Mouse (Mus musculus) heart, postnatal 4 days (tissue): ENCODE measurements at regions not wholly inside any gene's neighbourhood (a gene's known extent, or its start where the extent isn't known, plus 50 kb on each side); places are given as distances from the start of the nearest gene placed in this dataset.

Source experiments
- DNase-seq: peaks from one replicate; pipeline ENCODE4 v3.0.0; 2021

DNA sequence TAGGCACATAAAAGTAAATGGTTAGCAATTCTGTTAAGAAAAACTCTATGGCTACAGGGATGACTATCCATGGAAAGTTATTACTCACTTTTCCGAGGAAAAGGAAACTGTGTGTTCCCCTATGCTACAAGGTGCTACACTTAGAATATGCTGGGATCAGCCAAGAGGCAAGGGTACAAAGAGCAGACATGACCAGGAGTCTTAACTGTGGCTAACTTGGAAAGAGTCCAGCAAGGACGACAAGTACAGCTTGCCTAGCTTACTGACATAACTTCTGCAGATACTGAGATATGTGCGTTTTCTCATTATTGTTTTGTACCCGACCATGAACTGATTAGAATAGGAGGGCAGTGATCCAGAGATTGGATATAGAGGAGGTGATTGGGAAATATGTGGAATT is 296.4 kb downstream of the Gm16223 start:
- DNase-seq = no peak

- no peak for DNase-seq
Measured at GRCm38 (mm10) chr5:42387959-42388358, 320.2 kb downstream of the Gm16223 start.

- DNase-seq = no peak
Measured at GRCm38 (mm10) chr5:42396695-42397094, 328.9 kb downstream of the Gm16223 start.

GRCm38 (mm10) chr5:42409981-42410380 is 342.2 kb downstream of the Gm16223 start:
- no peak for DNase-seq

DNA sequence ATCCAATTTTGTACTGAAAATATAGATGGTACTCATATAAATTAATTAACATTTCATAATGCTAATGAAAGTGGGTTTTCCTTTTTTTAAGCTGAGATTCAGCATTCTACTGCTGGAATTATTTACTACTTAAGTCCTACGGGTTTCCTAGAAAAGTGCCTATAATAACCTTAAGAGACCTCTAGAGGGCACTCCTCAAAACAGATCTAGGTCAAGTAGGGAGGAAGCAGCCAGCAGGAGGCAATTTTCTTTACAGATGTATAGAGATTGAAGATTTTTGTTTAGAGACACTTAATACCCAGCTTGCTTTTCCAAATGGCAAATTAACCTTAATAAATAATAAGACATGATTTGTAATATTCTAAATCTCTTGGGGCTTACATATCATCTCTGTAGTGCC is 344.5 kb downstream of the Gm16223 start:
- no peak for DNase-seq

DNA sequence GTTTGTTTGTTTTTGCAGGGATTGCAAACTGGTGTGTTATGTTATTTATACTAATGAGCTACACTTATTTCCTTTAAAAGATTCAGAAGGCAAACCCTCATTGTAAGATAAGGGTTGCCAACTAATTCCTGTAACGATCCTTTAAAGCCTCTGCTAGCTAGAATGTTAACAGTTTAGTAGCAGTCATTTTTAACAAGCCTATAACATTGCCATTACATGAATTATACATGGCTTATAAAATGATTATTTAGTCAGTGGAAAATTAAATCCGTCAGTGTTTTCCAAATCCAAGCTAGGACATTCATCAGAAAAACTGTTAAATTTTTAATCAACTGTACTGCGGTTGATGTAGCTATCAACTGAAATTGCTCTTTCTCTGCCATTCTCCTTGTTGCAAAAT is 358.1 kb downstream of the Gm16223 start:
- DNase-seq = no peak

DNA sequence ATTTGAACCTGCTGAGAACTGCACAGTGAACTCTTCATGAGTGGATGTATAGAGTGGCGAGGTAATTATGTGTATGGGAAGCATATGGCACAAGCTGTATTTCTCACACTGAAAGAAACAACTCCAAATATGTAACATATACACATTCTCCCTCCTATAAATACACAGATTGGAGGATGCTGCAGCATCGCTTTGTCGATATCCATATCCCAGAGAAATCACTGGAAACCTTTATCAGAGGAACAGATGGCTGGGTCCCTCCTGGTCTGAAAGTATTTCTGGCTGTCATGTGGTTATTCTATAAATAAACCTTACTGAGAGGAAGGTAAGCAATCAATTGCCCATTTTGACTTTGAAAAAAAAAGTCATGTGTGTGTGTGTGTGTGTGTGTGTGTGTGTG is 365.4 kb downstream of the Gm16223 start:
- DNase-seq = no peak

GRCm38 (mm10) chr5:42448644-42449043 is 380.9 kb downstream of the Gm16223 start:
- DNase-seq = no peak

DNA sequence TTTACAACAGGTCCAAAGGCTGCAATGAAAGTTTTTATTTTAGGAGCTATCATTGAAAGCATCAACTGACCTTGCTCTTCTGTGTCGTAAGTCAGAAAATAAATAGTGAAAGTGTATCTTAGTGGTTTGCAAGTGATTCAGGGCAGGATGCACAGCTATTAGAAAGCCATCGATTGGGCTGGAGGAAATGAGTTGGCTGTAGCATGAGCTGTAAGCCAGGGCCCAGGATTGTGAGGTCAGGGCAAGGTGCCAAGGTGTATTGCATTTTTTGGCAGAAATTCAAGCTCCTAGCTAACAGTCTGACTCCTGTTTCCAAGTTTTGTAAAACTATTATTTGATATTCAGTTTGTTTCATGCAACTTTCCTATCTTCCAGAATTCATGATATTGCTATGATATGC is 381.8 kb downstream of the Gm16223 start:
- DNase-seq = peak; percentile 47

GRCm38 (mm10) chr5:42453707-42454106 is 385.9 kb downstream of the Gm16223 start:
- no peak for DNase-seq

DNA sequence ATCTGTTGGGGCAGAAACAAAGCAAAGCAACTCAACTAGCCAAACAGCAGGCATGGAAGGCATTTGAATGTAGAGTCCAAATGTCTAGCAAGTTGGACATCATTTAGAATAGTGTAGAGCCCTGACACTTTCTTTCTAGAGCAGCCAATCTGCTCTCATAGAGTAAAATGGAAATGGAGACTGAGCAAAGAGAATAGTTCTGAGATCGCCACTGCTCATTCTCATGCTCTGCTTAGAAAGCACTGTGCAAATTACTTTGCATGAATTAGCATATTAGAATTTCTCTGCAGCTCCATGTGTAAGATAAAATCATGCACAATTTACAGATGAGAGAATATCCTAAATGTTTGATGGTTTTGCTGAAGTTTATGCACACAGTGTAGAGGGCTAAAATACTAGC is 393.4 kb downstream of the Gm16223 start:
- no peak for DNase-seq

DNA sequence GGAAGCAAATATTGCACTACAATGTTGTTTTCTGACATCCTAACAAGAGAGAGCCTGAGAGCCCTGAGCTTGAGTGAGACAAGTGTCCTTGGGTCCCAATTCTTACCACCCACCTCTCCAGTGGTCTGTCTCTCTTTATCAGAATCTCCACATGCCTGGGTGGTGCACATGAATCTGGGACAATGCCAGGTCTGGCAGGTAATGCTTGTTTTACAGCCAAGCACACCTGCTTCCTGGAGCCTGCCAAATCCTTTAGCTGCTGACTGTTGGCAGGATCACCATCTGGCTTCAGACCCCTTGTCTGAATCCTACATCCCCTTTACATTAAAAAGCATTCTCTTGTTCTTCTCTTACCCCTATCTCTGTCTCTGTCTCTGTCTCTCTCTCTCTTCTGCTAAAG is 397.1 kb downstream of the Gm16223 start:
- peak; percentile 4 for DNase-seq

DNA sequence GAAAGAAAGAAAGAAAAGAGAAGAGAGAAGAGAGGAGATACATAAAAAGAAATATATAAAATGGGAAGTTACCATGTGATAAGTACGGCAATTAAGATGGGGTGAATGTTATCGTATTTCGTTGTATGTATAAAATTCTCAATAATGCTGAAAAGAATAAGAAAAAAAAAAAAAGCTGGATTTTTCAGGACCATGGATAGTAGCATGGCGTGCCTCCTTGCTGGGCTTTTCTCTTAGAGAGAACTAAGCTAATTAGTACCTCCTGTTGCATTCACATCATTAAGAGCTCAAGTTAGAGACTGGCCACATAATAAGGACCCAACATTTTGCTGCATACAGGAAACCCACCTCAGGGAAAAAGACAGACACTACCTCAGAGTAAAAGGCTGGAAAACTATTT is 405.7 kb downstream of the Gm16223 start:
- no peak for DNase-seq

- no peak for DNase-seq
Measured at GRCm38 (mm10) chr5:42502124-42502801, 434.5 kb downstream of the Gm16223 start.

GRCm38 (mm10) chr5:42502802-42503136 is 435.0 kb downstream of the Gm16223 start:
- no peak for DNase-seq

DNA sequence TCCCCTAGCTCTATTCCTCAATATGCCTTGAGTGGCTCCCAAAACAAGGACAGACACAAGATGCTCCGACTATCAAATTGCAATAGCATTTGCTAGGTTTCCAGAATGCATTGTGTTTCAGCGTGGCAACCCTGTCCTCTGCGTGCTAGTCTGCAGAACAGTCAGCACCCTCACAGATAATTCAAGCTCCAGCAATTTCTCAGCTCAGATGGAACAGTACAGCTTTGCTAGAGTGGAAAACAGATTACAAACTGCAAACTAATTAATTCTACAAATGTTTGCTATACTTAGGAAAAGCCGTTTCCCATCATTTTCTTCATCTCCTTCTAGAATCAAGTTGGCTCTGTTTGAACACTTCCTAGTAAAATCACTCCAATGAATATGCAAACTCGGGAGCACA is 441.4 kb downstream of the Gm16223 start:
- DNase-seq = no peak

GRCm38 (mm10) chr5:42523116-42524113 is 455.7 kb downstream of the Gm16223 start:
- no peak for DNase-seq

GRCm38 (mm10) chr5:42525431-42525830 is 457.7 kb downstream of the Gm16223 start:
- DNase-seq = no peak

GRCm38 (mm10) chr5:42560537-42560936 is 492.8 kb downstream of the Gm16223 start:
- DNase-seq = no peak

DNA sequence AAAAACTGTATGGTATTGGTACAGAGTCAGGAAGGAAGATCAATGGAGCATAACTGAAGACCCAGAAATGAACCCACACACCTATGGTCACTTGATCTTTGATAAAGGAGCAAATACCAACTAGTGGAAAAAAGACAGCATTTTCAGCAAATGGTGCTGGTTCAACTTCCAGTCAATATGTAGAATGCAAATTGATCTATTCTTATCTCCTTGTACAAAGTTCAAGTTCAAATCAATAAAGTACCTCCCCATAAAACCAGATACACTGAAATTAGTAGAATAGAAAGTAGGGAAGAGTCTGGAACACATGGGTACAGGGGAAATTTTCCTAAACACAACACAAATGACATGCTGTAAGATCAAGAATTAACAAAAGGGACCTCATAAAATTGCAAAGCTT is 495.6 kb downstream of the Gm16223 start:
- DNase-seq = no peak

DNA sequence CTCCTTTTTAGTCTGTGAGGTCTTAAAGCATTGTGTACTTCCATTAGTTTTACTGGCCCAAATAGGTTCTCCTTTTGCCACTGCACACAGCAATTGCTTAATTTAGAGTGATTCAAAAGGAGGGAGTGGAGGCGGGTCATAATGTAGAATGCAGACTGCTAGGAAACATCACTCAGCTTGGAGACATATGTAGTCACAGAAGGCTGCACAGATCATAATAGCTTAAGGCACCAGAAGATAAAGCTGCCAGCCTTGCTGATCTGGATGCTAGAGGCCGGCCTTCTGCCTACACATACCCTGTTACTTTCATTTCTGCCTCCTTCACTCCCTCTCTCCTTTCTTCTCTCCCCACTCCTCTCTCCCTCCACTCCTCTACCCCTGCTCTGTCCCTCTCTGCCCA is 508.2 kb downstream of the Gm16223 start:
- DNase-seq = no peak

DNA sequence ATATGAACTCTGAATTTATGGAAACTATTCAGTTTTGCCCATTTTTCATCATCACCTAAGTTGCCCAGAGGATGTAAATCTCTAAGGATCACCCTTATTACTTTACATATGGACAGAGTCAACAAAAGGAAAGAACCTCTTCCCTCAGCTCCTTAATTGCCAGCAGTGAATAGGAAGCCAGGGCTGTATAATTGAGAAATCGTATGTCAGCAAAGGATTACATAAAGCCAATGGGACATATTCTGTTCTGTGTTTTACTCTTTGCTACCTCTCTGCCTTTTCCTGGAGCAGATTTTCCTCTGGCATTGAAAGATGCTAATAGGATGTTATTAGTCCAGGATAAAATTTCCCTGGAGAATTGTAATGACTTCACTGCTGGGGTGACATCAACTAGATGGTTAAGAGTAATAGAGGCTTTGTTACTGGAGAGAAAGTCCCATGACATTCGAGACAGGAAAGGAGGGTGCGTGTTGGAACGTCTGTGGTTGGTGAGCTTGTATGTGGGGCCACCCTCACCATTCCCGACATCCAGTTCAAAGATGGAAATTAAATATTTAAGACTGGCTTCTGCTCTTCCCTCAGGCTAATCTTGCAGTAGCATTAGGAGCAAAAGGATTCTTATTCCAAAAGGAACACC is 510.6 kb downstream of the Gm16223 start:
- DNase-seq = no peak

- DNase-seq = no peak
Measured at GRCm38 (mm10) chr5:42620698-42621097, 552.9 kb downstream of the Gm16223 start.
